Mouse (Mus musculus) megakaryocyte, embryonic 14.5 days (primary cell): Measurements from ENCODE around the gene Prrc2c. TPM values are rescaled to one million over a fixed set of nuclear protein-coding genes. Genes with fewer than 3 reads are reported as not detected.
"Not testable (repeated sequence)": the region's sequence is repeated elsewhere in the genome, so short reads cannot be mapped to it uniquely, and the experiment has no call there.

ENCODE experiments used
- H3K27me3 ChIP-seq: replicated peaks from 2 replicates; pipeline ENCODE3; 2012; ENCODE audit warnings: inconsistent platforms
- H3K36me3 ChIP-seq: replicated peaks from 2 replicates; pipeline ENCODE3; 2012; ENCODE audit warnings: low read length, inconsistent platforms, mixed read lengths
- H3K4me1 ChIP-seq: 2 replicates; pipeline ENCODE4 v1.6.1; 2012; ENCODE audit warnings: inconsistent platforms
- H3K4me3 ChIP-seq: replicated peaks from 2 replicates; pipeline ENCODE3; 2012; ENCODE audit warnings: moderate library complexity, mild to moderate bottlenecking, inconsistent platforms
- H3K9me3 ChIP-seq: 2 replicates; pipeline ENCODE4 v1.6.1; 2012; ENCODE audit warnings: inconsistent platforms
- FLI1 ChIP-seq: IDR thresholded peaks from 2 replicates; pipeline ENCODE4 v1.6.1; 2012; ENCODE audit warnings: low read length, inconsistent platforms, mixed read lengths
- GATA1 ChIP-seq: IDR thresholded peaks from 3 replicates; pipeline ENCODE4 v1.6.1; 2012; ENCODE audit warnings: mixed read lengths, low read length, inconsistent platforms, borderline replicate concordance
- polyA plus RNA-seq: library from polyadenylated mRNA; stranded (reverse); fragments of >175 nt; gene quantifications from 2 replicates; pipeline ENCODE4 v1.2.3, GENCODE M21; 2012; ENCODE audit warnings: low replicate concordance; ENCODE audit not compliant: insufficient read depth

The Prrc2c gene
- 4.8 and 10.4 TPM in 2 replicates for polyA plus RNA-seq

- Histone ChIP-seq H3K4me3 (peak within 1 kb of the TSS; percentile 97), H3K9me3 (peaks cover 7% of the 10 kb centered on the region), H3K27me3 (peaks cover 6% of the 10 kb centered on the region), H3K36me3 (peaks cover 5% of the 10 kb centered on the region), H3K4me1 (peaks cover 38% of the 10 kb centered on the region)
- TF ChIP-seq FLI1 (no peak), GATA1 (no peak)
These were observed at the start of gene Prrc2c for GRCm38 (mm10) chr1:162740401-162740835. Gene Prrc2c (minus strand): TSS chr1:162740556.

- Histone ChIP-seq H3K27me3 (no peaks in the 10 kb centered on the region), H3K9me3 (no peaks in the 10 kb centered on the region), H3K4me1 (no peaks in the 10 kb centered on the region), H3K4me3 (no peak overlapping the region), H3K36me3 (no peaks in the 10 kb centered on the region)
- TF ChIP-seq GATA1 (no peak), FLI1 (no peak)
These were observed 44.9 kb upstream of the Prrc2c start for GRCm38 (mm10) chr1:162785222-162785621.

GRCm38 (mm10) chr1:162783669-162784248 is 43.4 kb upstream of the Prrc2c start:
- Histone ChIP-seq H3K36me3 (no peaks in the 10 kb centered on the region), H3K4me1 (no peaks in the 10 kb centered on the region), H3K27me3 (no peaks in the 10 kb centered on the region), H3K9me3 (no peaks in the 10 kb centered on the region), H3K4me3 (no peak overlapping the region)
- no peak for TF ChIP-seq FLI1
- TF ChIP-seq GATA1: no peak

GRCm38 (mm10) chr1:162781035-162781434 is 40.7 kb upstream of the Prrc2c start:
- not testable (repeated sequence) for H3K9me3 ChIP-seq, H3K4me1 ChIP-seq, H3K4me3 ChIP-seq, H3K27me3 ChIP-seq, H3K36me3 ChIP-seq

GRCm38 (mm10) chr1:162777943-162778538 is 37.7 kb upstream of the Prrc2c start:
- Histone ChIP-seq H3K27me3 (no peaks in the 10 kb centered on the region), H3K36me3 (no peaks in the 10 kb centered on the region), H3K4me3 (no peak overlapping the region), H3K4me1 (no peaks in the 10 kb centered on the region), H3K9me3 (no peaks in the 10 kb centered on the region)
- no peak for TF ChIP-seq FLI1
- no peak for TF ChIP-seq GATA1

GRCm38 (mm10) chr1:162773661-162774060 is 33.3 kb upstream of the Prrc2c start:
- H3K27me3 ChIP-seq: no peaks in the 10 kb centered on the region
- no peaks in the 10 kb centered on the region for H3K4me1 ChIP-seq
- no peak overlapping the region for H3K4me3 ChIP-seq
- no peaks in the 10 kb centered on the region for H3K9me3 ChIP-seq
- no peak for TF ChIP-seq GATA1
- no peak for TF ChIP-seq FLI1
- H3K36me3 ChIP-seq: no peaks in the 10 kb centered on the region

GRCm38 (mm10) chr1:162771617-162772360 is 31.4 kb upstream of the Prrc2c start:
- Histone ChIP-seq H3K9me3 (no peaks in the 10 kb centered on the region), H3K36me3 (no peaks in the 10 kb centered on the region), H3K4me1 (no peaks in the 10 kb centered on the region), H3K27me3 (no peaks in the 10 kb centered on the region), H3K4me3 (no peak overlapping the region)
- TF ChIP-seq GATA1: no peak
- no peak for TF ChIP-seq FLI1

GRCm38 (mm10) chr1:162752009-162752408 is 11.7 kb upstream of the Prrc2c start:
- Histone ChIP-seq H3K36me3 (no peaks in the 10 kb centered on the region), H3K9me3 (no peaks in the 10 kb centered on the region), H3K27me3 (peaks cover 5% of the 10 kb centered on the region), H3K4me1 (no peaks in the 10 kb centered on the region), H3K4me3 (no peak overlapping the region)
- TF ChIP-seq FLI1 (no peak), GATA1 (no peak)

- no peak overlapping the region for H3K4me3 ChIP-seq
- H3K36me3 ChIP-seq: no peaks in the 10 kb centered on the region
- peaks cover 4% of the 10 kb centered on the region for H3K4me1 ChIP-seq
- H3K27me3 ChIP-seq: peaks cover 2% of the 10 kb centered on the region
- TF ChIP-seq GATA1 (no peak), FLI1 (no peak)
- H3K9me3 ChIP-seq: no peaks in the 10 kb centered on the region
These were observed 9.3 kb upstream of the Prrc2c start for GRCm38 (mm10) chr1:162749607-162750006.

- H3K36me3 ChIP-seq: no peaks in the 10 kb centered on the region
- TF ChIP-seq FLI1 (no peak), GATA1 (no peak)
- H3K27me3 ChIP-seq: peaks cover 4% of the 10 kb centered on the region
- peaks cover 4% of the 10 kb centered on the region for H3K4me1 ChIP-seq
- no peak overlapping the region for H3K4me3 ChIP-seq
- H3K9me3 ChIP-seq: peaks cover 3% of the 10 kb centered on the region
These were observed 8.4 kb upstream of the Prrc2c start for GRCm38 (mm10) chr1:162748761-162749160.
